Mouse (Mus musculus): ENCODE measurements around the gene Clcn1.

DNA sequence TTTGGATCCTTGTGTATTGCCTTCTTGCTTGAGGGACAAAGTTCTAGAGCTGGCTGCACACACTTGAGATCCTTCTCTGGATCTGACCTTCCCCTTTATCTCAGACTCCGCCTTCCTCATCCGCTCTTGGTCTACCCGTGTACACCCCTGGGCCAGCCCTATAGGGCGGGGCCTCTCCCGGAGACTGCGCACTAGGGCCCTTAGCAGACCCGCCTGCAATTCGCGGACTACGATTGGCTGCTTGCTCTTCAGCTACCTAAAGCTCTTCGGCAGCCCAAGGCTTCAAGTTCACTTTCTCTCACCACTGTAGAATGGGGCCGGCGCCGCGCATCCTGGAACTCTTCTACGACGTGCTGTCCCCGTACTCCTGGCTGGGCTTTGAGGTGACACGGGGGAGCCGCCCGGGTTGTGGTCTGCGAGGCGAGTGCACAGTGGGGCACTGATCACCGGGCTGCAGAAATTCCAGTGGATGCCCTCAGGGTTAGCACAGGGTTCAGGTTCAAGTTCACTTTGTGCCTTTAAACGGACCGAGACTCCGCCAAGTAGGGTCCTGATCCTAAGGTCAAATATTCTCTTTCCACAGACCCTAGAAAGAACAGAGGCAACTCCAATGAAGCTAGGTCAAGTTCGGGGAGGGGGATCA is 40.7 kb upstream of the Clcn1 start, which contains the start of gene Gstk1:
- TF ChIP-seq ZNF384 (IDR thresholded peaks at IDR 0.05; ENCODE audit: low read depth, low read length) = no peak
- TF ChIP-seq MAFK (IDR thresholded peaks at IDR 0.05; ENCODE audit: insufficient read depth, low read depth, low read length) = no peak

Data from ES-E14 (cell line).